Mouse (Mus musculus) liver, embryonic 14.5 days (tissue): ENCODE measurements around the gene Mxra7.

Experiments
- CTCF ChIP-seq: IDR thresholded peaks from 2 replicates; pipeline ENCODE4 v1.5.1; 2016; ENCODE audit warnings: antibody characterized with exemption, low read depth, control low read depth
- EP300 ChIP-seq: IDR thresholded peaks from 2 replicates; pipeline ENCODE4 v1.6.1; 2016; ENCODE audit warnings: antibody characterized with exemption, low read depth

- TF ChIP-seq CTCF, result no peak
- TF ChIP-seq EP300, result no peak
Measured at GRCm38 (mm10) chr11:116832172-116832685, 4.4 kb upstream of the Mxra7 start.
